Mouse (Mus musculus) neural tube, embryonic 14.5 days (tissue): ENCODE measurements around the gene Tulp1. TPM values are rescaled to one million over a fixed set of nuclear protein-coding genes. Genes with fewer than 3 reads are reported as not detected.
A peak's percentile ranks its signal among the peaks of the same experiment; 100 is the strongest.
"Not testable (repeated sequence)": the region's sequence is repeated elsewhere in the genome, so short reads cannot be mapped to it uniquely, and the experiment has no call there.

Experiments used
- ATAC-seq: fragments of 200-750 bp; cut with Nextera tagmentation; 2 replicates; pipeline ENCODE4 v1.8.0; 2017; ENCODE audit warnings: low read depth, mild to moderate bottlenecking, moderate TSS enrichment, moderate library complexity
- H3K27ac ChIP-seq: fragments of 300-500 bp; sonication (generic); 2 replicates; pipeline ENCODE4 v1.5.1; 2014; ENCODE audit warnings: low read depth, mild to moderate bottlenecking, control low read depth, low read length, moderate library complexity, mixed read lengths
- H3K27me3 ChIP-seq: fragments of 300-500 bp; sonication (generic); 2 replicates; pipeline ENCODE4 v1.6.1; 2014; ENCODE audit warnings: low read length; ENCODE audit not compliant: control insufficient read depth, insufficient read depth
- H3K36me3 ChIP-seq: fragments of 300-500 bp; sonication (generic); 2 replicates; pipeline ENCODE4 v1.6.1; 2014; ENCODE audit warnings: low read length, mixed read lengths; ENCODE audit not compliant: control insufficient read depth, insufficient read depth
- H3K4me1 ChIP-seq: fragments of 300-500 bp; sonication (generic); 2 replicates; pipeline ENCODE4 v1.6.1; 2014; ENCODE audit warnings: low read length; ENCODE audit not compliant: control insufficient read depth, insufficient read depth
- H3K4me2 ChIP-seq: fragments of 300-500 bp; sonication (generic); 2 replicates; pipeline ENCODE4 v1.6.1; 2014; ENCODE audit warnings: mild to moderate bottlenecking, low read depth, low read length, control low read depth
- H3K4me3 ChIP-seq: fragments of 300-500 bp; sonication (generic); 2 replicates; pipeline ENCODE4 v1.5.1; 2014; ENCODE audit warnings: low read depth, low read length, control low read depth, mixed read lengths
- H3K9ac ChIP-seq: fragments of 300-500 bp; sonication (generic); replicated peaks from 2 replicates; pipeline ENCODE4 v1.6.1; 2014; ENCODE audit warnings: low read depth, mild to moderate bottlenecking, control low read depth, low read length, mixed read lengths
- H3K9me3 ChIP-seq: fragments of 300-500 bp; sonication (generic); 2 replicates; pipeline ENCODE4 v1.6.1; 2016; ENCODE audit warnings: low read length; ENCODE audit not compliant: control insufficient read depth
- WGBS: fragments of 180-500 bp; shearing (Covaris S2); extraction: QIAGEN DNeasy Blood & Tissue Kit; methylation state at CpG from one replicate; pipeline ENCODE4 v1.1.7; 2014; 5-methylcytosine and 5-hydroxymethylcytosine counted together
- polyA plus RNA-seq: library from polyadenylated mRNA; unstranded; fragments of >200 nt; fragmentation: Nextera tagmentation; extraction: Ambion mirVana; gene quantifications from 2 replicates; pipeline ENCODE4 v1.2.1, GENCODE M21; 2014

Gene Tulp1
- polyA plus RNA-seq, 1 experiment from 2014 or later: 0.66 TPM

DNA sequence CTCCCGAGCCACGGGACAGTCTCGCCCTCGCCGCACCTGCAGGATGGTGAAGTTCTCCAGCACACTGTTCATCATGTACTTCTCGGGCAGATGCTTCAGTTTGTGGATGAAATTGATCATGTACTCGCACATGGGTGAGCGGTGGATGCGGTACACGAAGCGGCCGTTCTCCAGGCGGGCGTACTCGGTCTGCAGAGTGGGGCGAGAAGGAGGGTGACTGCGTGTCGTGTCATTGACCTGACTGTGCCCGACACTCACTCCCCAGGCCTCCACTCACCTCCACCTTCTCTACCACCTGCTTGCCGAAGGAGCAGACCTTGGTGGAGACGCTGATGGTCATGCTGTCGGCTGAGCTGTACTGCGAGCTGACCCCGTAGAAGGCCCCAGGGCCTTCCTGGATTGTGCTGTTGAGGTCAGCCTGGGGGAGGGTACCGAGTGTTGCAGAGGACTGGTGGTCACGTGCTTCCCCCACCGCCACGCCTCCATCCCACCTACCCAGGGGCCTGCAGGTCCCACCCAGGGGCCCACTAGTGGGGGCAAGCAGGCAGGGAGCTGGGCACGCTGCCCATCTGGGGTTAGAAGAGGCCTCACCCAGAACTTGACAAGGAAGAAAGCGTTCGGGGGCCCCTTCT, 32.0 kb downstream of the Tulp1 start:
- ATAC-seq: no peak
- 56% methylated on average over 31 of the region's 31 CpGs for WGBS
- H3K36me3 ChIP-seq: peaks cover 16% of the 10 kb centered on the region; the same call in 1 of the 2 replicates
- 0 out of 2 replicates have a peak overlapping the region, but pooled peaks have one; percentile 3 for H3K9ac ChIP-seq
- H3K4me2 ChIP-seq: no peak overlapping the region
- H3K4me1 ChIP-seq: peaks cover 11% of the 10 kb centered on the region
- no peaks in the 10 kb centered on the region for H3K27me3 ChIP-seq
- H3K9me3 ChIP-seq: no peaks in the 10 kb centered on the region
- no peak overlapping the region for H3K4me3 ChIP-seq
- no peak overlapping the region for H3K27ac ChIP-seq

DNA sequence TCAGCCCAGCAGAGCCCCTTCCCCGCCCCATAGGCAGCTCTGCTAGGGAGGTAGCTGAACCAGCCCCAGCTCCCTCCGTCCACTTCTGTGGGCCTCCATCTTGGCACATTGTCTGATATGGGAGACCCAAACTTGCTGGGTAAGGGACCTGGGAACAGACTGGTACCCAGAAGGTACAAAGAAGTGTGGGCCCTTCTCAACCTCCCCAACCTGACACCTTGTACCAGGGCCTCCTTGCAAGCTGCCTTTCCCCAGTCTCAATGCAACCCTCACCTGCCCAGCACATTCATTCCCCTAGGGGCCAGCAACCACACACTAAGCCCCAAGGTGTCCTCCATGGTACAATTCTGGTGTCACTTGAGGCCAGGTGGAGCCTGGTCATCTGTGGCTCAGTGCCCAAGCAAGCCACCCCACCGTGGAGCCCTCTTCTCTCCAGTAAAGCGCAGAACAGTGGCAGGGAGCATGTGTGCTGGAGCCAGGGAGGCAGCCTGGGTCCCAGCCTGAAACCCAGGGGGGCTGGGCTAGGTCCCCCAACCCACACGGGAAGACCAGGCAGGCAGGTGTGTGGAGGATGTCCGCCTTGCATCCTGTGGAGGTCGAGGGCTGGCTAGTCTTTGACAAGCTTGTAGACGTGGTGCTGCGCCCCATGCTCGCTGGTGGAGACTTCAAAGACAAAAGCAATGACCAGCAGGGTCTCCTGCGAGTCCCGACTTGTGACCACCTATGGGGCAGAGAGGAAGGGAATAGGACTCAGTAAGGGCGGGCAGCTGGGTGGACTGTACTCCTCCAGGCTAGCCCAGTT, 32.7 kb downstream of the Tulp1 start:
- H3K4me3 ChIP-seq: no peak overlapping the region
- 42% methylated on average over 13 of the region's 13 CpGs for WGBS
- no peak overlapping the region for H3K4me2 ChIP-seq
- H3K9ac ChIP-seq: no peak overlapping the region
- peaks cover 16% of the 10 kb centered on the region for H3K4me1 ChIP-seq
- H3K9me3 ChIP-seq: no peaks in the 10 kb centered on the region
- peaks cover 16% of the 10 kb centered on the region; the same call in 1 of the 2 replicates for H3K36me3 ChIP-seq
- H3K27me3 ChIP-seq: no peaks in the 10 kb centered on the region
- ATAC-seq: no peak
- no peak overlapping the region for H3K27ac ChIP-seq

- H3K27ac ChIP-seq: no peak overlapping the region
- 41% methylated on average over 5 of the region's 7 CpGs for WGBS
These were observed 33.5 kb downstream of the Tulp1 start for GRCm38 (mm10) chr17:28331241-28332112.

DNA sequence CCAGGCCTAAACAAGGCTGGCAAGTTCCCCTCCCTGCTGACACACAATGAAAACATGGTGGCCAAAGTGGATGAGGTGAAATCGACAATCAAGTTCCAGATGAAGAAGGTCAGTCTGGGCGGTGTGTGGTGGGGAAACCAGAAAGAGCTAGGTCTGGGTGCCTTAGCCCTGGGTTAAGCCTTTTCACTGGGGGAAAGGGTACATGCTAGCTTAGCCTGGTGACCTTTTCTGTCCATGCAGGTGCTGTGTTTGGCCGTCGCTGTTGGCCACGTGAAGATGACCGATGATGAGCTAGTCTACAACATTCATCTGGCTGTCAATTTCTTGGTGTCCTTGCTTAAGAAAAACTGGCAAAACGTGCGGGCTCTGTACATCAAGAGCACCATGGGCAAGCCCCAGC, 34.4 kb downstream of the Tulp1 start:
- not testable (repeated sequence) for H3K27me3 ChIP-seq, H3K27ac ChIP-seq, H3K4me2 ChIP-seq, H3K9me3 ChIP-seq, ATAC-seq, H3K4me3 ChIP-seq, H3K9ac ChIP-seq
- WGBS: 72% methylated on average over 6 of the region's 8 CpGs
- Histone ChIP-seq H3K4me1 (peaks cover 16% of the 10 kb centered on the region), H3K36me3 (peaks cover 18% of the 10 kb centered on the region; the same call in 1 of the 2 replicates)

More at GRCm38 (mm10) chr17:28331241-28332112, 33.5 kb downstream of the Tulp1 start:
- Histone ChIP-seq H3K9ac (no peak overlapping the region), H3K27me3 (no peaks in the 10 kb centered on the region), H3K9me3 (no peaks in the 10 kb centered on the region), H3K4me2 (no peak overlapping the region), H3K4me3 (no peak overlapping the region), H3K36me3 (peaks cover 16% of the 10 kb centered on the region; the same call in 1 of the 2 replicates), H3K4me1 (peaks cover 16% of the 10 kb centered on the region)
- ATAC-seq: no peak

GRCm38 (mm10) chr17:28330232-28330546, 34.8 kb downstream of the Tulp1 start:
- ATAC-seq: no peak
- H3K36me3 ChIP-seq: peaks cover 18% of the 10 kb centered on the region; the same call in 1 of the 2 replicates
- H3K9me3 ChIP-seq: no peaks in the 10 kb centered on the region
- WGBS: 52% methylated on average over 2 of the region's 2 CpGs
- peak overlapping the region; percentile 79 for H3K4me2 ChIP-seq
- peaks cover 16% of the 10 kb centered on the region for H3K4me1 ChIP-seq
- H3K27me3 ChIP-seq: no peaks in the 10 kb centered on the region
- no peak overlapping the region for H3K27ac ChIP-seq
- H3K9ac ChIP-seq: no peak overlapping the region
- H3K4me3 ChIP-seq: no peak overlapping the region

DNA sequence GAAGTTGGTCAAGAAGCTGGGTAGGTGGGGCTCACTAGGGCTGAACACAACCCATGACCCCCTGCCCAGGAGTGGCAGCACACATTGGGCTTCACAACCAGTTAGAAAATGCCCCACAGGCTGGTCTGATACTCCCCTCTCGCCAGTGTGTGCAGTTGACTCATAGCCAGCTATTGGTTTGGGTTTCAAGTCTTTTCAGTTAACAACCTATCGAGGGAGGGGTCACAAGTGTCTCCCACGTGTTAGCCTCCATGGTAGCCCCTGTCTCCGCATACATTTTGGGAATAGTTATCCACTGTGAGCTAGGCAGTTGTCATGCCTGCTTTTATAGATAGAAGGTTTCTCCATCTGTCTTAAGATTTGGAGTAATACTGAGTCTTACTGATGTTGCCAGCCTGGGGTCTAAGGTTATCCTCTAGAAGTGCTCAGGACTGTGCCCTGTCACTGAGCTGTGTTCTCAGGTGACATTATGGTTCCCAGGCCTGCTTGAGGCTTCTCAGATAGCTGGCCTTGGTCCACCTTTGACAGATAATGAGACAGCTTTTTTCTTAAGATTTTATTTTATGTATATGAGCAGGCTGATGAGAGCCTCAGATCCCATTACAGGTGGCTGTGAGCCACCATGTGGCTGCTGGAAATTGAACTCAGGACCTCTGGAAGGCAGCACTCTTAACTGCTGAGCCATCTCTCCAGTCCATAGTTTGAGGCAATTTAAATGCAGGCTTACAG, 35.4 kb downstream of the Tulp1 start:
- Histone ChIP-seq H3K27me3 (no peaks in the 10 kb centered on the region), H3K9ac (peak overlapping the region; percentile 97), H3K4me1 (peaks cover 16% of the 10 kb centered on the region), H3K4me2 (peak overlapping the region; percentile 79), H3K9me3 (no peaks in the 10 kb centered on the region), H3K27ac (peak overlapping the region; percentile 91; the same call in 1 of the 2 replicates), H3K4me3 (peak overlapping the region; percentile 65), H3K36me3 (peaks cover 18% of the 10 kb centered on the region; the same call in 1 of the 2 replicates)
- no peak for ATAC-seq
- 9% methylated on average over 4 of the region's 4 CpGs for WGBS

DNA sequence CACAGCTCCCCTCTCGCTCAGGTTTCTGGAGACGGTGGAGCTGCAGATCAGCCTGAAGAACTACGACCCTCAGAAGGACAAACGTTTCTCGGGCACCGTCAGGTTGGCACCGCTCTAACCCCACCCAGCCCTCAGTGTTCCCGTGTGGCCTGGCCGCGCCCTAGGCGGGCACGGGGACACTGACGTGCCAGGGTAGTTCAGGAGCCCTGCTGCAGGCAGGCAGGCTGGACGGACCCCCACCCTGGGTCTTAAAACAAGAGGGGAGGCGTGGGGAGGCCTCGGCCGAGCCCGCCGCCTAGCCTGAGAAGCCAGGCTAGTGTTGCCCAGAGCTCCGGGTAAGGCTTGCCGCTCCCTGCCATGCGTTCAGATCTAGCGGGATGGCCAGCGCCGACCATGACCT, 36.1 kb downstream of the Tulp1 start:
- WGBS: under 1% methylated on average over 25 of the region's 25 CpGs
- Histone ChIP-seq H3K4me2 (peak overlapping the region; percentile 79), H3K27me3 (no peaks in the 10 kb centered on the region), H3K4me1 (peaks cover 16% of the 10 kb centered on the region), H3K27ac (peak overlapping the region; percentile 91), H3K4me3 (peak overlapping the region; percentile 65), H3K36me3 (peaks cover 18% of the 10 kb centered on the region; the same call in 1 of the 2 replicates), H3K9me3 (no peaks in the 10 kb centered on the region), H3K9ac (peak overlapping the region; percentile 97)
- peak; percentile 13; the same call in 1 of the 2 replicates for ATAC-seq

DNA sequence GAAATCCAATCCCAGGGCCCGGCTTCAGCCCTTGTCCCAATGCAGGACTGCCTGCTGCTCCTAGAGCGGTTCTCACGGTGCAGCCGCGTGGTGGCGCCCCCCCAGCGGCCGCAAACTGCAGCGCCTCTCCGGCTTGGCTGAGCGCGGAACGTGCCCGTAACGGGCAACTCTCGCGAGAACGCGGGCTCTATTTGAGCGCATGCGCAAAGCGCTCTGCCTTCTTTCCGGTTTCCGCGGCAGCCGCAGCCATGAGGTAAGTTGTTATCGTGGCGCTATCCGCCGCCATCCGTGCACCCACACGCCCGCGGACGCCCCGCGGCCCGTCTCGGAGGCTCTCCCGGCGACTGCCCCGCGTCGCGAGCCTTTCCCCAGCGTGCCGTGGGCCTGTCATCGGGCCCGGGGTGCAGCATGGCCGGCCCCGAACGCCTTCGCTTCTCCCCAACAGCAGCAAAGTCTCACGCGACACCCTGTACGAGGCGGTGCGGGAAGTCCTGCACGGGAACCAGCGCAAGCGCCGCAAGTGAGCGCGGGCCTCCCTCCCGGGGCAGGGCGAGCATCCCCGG, 36.6 kb downstream of the Tulp1 start, which contains the start of gene Rpl10a:
TSS of gene Rpl10a (plus strand) at position 106 of the 563 bp plus-strand sequence.
- H3K36me3 ChIP-seq: peaks cover 18% of the 10 kb centered on the region; the same call in 1 of the 2 replicates
- ATAC-seq: peak; percentile 90
- WGBS: under 1% methylated on average over 59 of the region's 67 CpGs

More for the DNA sequence above, 36.6 kb downstream of the Tulp1 start, which contains the start of gene Rpl10a:
- Histone ChIP-seq H3K4me2 (peak within 1 kb of the TSS; percentile 79), H3K27ac (peak within 1 kb of the TSS; percentile 91), H3K9ac (peak within 1 kb of the TSS; percentile 97), H3K9me3 (no peaks in the 10 kb centered on the region), H3K4me1 (peaks cover 16% of the 10 kb centered on the region), H3K27me3 (no peaks in the 10 kb centered on the region), H3K4me3 (peak within 1 kb of the TSS; percentile 65)
